Mouse (Mus musculus): ENCODE measurements around the gene Zc3h12d.

DNA sequence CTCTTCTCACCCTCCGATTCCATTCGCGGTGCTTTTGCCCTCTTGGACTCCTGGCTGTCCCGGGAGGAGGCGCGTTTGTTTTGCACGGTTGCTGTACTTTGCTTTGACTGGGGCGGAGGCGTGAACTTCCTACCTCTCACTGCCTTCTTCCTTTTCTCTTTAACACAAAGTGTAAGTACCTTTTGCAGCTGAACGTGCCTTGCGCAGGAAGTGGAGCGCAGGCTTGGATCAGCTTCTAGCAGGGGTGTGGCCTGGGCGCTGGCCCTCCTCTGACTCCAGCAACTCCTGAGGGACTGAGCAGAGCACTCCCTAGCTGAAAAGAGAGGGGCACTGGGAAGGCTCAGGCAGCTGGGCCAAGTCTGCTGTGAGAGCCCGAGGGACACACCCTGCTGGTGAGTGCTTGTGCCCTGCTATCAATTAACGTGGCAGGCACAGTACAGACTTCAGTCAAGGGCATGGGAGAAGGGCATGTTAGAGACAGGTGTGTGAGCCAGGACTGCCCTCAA lies at the start of gene Zc3h12d:
- TF ChIP-seq CTCF (IDR thresholded peaks at IDR 0.05; ENCODE audit: control insufficient read depth, insufficient read depth, insufficient read length) (no peak), MAX (IDR thresholded peaks at IDR 0.05) (no peak), FOSL1 (IDR thresholded peaks at IDR 0.05; ENCODE audit: insufficient read depth, low read length, poor library complexity, severe bottlenecking) (no peak), MYOD1 (IDR thresholded peaks at IDR 0.05; ENCODE audit: control insufficient read depth, insufficient read length, low read depth) (no peak), MYOG (IDR thresholded peaks at IDR 0.05; ENCODE audit: control insufficient read depth, extremely low read depth, insufficient read length) (no peak)

All from C2C12 (cell line).